Mouse (Mus musculus): ENCODE measurements at regions not wholly inside any gene's neighbourhood (a gene's known extent, or its start where the extent isn't known, plus 50 kb on each side); places are given as distances from the start of the nearest gene placed in this dataset.

GRCm38 (mm10) chr3:33902431-33902830 lies 58.3 kb upstream of the Ccdc39 start:
- no peak for DNase-seq (ENCODE audit: low read depth, low spot score)

GRCm38 (mm10) chr3:33903326-33903725 lies 59.2 kb upstream of the Ccdc39 start:
- no peak for DNase-seq (ENCODE audit: low read depth, low spot score)

- DNase-seq (ENCODE audit: low read depth, low spot score), result no peak
Observed at GRCm38 (mm10) chr3:33903816-33904215, 59.7 kb upstream of the Ccdc39 start.

GRCm38 (mm10) chr3:33904854-33905678 lies 61.0 kb upstream of the Ccdc39 start:
- peak; percentile 75 for DNase-seq (ENCODE audit: low read depth, low spot score)

GRCm38 (mm10) chr3:33905679-33906007 lies 61.5 kb upstream of the Ccdc39 start:
- no peak for DNase-seq (ENCODE audit: low read depth, low spot score)

- no peak for DNase-seq (ENCODE audit: low read depth, low spot score)
Observed at GRCm38 (mm10) chr3:33907061-33907460, 63.0 kb upstream of the Ccdc39 start.

- no peak for DNase-seq (ENCODE audit: low read depth, low spot score)
Observed at GRCm38 (mm10) chr3:33911559-33911958, 67.4 kb upstream of the Ccdc39 start.

- no peak for DNase-seq (ENCODE audit: low read depth, low spot score)
Observed at GRCm38 (mm10) chr3:33913470-33913869, 69.4 kb upstream of the Ccdc39 start.

- DNase-seq (ENCODE audit: low read depth, low spot score), result no peak
Observed at GRCm38 (mm10) chr3:33914386-33914785, 70.3 kb upstream of the Ccdc39 start.

GRCm38 (mm10) chr3:33915777-33916176 lies 71.7 kb upstream of the Ccdc39 start:
- DNase-seq (ENCODE audit: low read depth, low spot score), result no peak

- DNase-seq (ENCODE audit: low read depth, low spot score), result no peak
Observed at GRCm38 (mm10) chr3:33916318-33916717, 72.2 kb upstream of the Ccdc39 start.

- DNase-seq (ENCODE audit: low read depth, low spot score), result no peak
Observed at GRCm38 (mm10) chr3:33916818-33917217, 72.7 kb upstream of the Ccdc39 start.

- DNase-seq (ENCODE audit: low read depth, low spot score), result peak; percentile 76
Observed at GRCm38 (mm10) chr3:33918785-33919184, 74.7 kb upstream of the Ccdc39 start.

- DNase-seq (ENCODE audit: low read depth, low spot score), result no peak
Observed at GRCm38 (mm10) chr3:33925072-33925471, 81.0 kb upstream of the Ccdc39 start.

- no peak for DNase-seq (ENCODE audit: low read depth, low spot score)
Observed at GRCm38 (mm10) chr3:33955064-33955463, 64.7 kb upstream of the Fxr1 start.

- DNase-seq (ENCODE audit: low read depth, low spot score), result peak; percentile 81
Observed at GRCm38 (mm10) chr3:33955854-33956624, 63.7 kb upstream of the Fxr1 start.

GRCm38 (mm10) chr3:33956625-33957023 lies 63.1 kb upstream of the Fxr1 start:
- DNase-seq (ENCODE audit: low read depth, low spot score), result no peak

- no peak for DNase-seq (ENCODE audit: low read depth, low spot score)
Observed at GRCm38 (mm10) chr3:33957676-33958075, 62.1 kb upstream of the Fxr1 start.

GRCm38 (mm10) chr3:33958216-33958615 lies 61.5 kb upstream of the Fxr1 start:
- no peak for DNase-seq (ENCODE audit: low read depth, low spot score)

- DNase-seq (ENCODE audit: low read depth, low spot score), result no peak
Observed at GRCm38 (mm10) chr3:33960211-33960610, 59.5 kb upstream of the Fxr1 start.

- no peak for DNase-seq (ENCODE audit: low read depth, low spot score)
Observed at GRCm38 (mm10) chr3:33962938-33963337, 56.8 kb upstream of the Fxr1 start.

- DNase-seq (ENCODE audit: low read depth, low spot score), result no peak
Observed at GRCm38 (mm10) chr3:33967184-33967583, 52.6 kb upstream of the Fxr1 start.

Data from mesoderm, embryonic 11.5 days (tissue).